Mouse (Mus musculus) kidney, postnatal 4 days (tissue): ENCODE results near the gene Olfr401.
"Not testable (repeated sequence)": the region's sequence is repeated elsewhere in the genome, so short reads cannot be mapped to it uniquely, and the experiment has no call there.

Experiments used
- DNase-seq, 2 experiments: peaks; one replicate each; pipeline ENCODE4 v3.0.0; 2021; ENCODE audit warnings: mixed read lengths in 2 of 2

Olfr401 gene

DNA sequence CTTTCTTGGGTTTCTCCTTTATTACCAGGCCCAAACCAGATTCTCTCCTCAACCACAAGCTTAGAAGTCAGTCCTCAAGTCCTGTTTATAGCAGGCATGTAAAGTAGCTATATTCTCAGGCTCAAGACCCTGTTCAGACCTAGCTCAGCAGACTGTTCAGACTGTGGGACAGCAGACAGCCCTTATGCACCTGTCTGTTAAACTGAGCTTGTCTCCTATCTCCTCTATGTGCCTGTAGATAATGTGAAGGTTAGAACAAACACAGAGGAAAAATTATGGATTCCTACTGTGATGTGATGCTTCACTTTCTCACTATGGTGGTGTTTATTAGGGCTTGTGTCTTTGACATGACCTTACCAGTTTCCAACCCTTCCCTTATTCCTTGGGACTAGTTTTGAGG is at the start of gene Olfr401:
Olfr401 (plus strand) TSS at position 301 of the 400 bp plus-strand sequence.
- DNase-seq: no peak

DNA sequence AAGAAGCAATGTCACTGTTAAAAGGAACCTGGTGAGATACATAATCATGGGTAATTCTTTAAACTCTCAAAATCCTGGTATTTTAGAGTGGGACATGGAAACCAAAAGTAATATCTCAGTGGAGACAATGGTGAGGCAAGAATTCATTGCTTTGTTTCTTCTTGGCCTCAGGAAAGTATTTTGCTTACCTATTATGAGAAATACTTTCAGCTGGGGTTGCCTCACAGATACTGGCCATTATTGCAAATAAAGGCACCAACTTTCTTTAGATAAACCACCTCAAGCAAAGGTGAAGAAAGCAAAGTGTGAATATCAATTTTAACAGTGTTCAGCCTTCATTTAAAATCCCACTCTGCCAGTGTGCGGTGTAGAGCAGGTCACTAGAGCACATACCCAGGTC is 43.9 kb upstream of the Olfr401 start, which contains the start of gene Zfp616:
Zfp616 (plus strand) TSS at position 301 of the 400 bp plus-strand sequence.
- DNase-seq: no peak

DNA sequence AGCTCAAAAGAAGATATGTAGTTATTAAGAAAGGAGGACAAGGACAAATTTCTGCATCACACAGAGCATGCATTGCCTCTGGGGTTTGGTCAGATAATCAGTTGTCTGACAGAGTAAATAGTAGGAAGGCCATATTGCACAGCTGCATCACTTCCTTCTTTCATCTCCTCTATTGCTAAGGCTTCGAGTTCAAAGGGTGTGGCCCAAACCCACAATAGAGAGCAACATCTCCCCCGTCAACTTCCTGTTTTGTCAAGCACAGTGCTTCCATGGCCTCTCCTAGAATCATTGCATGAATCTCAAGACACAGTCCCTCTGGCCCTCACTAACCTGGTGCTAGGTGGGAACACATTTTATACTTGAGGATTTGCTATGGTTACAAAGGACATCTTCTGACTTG is 12.8 kb upstream of the Olfr401 start:
- DNase-seq: no peak

DNA sequence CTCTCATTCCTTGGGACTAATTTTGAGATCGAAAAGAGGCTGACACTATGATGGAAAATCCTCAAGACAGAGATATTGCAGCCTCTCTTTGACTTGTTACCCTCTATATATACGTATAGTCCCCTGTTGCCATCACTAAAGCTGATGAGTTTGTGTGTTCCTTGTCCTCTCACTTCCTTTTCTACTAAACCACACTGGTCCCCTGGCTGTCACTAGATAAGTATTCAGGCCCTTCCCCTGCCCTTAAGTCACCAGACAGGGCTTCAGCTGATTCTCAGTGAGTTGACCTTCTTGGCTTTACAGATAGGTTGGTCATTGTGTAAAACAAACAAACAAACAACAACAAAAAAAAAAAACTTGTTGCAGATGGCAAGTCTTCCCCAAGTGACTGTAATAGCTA is 12.0 kb upstream of the Olfr401 start:
- DNase-seq: no peak

DNA sequence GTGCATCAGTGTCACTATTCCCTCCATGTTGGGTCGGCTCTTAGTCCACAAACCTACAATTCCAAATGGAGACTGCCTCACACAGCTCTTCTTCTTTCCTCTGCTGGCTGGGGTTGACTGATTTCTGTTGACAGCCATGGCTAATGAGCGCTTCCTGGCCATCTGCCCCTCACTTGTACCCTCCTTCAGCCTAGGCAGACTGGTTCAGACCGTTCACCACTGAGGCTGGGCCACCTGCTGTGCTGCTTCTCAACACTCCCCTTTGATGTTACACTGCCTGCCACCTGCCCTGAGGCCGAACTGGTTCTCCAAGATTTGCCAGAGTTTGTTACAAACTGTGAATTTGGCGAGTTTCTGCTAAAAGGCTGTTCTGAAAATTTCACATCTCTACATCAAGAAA is 8.4 kb upstream of the Olfr401 start:
- DNase-seq: no peak

DNA sequence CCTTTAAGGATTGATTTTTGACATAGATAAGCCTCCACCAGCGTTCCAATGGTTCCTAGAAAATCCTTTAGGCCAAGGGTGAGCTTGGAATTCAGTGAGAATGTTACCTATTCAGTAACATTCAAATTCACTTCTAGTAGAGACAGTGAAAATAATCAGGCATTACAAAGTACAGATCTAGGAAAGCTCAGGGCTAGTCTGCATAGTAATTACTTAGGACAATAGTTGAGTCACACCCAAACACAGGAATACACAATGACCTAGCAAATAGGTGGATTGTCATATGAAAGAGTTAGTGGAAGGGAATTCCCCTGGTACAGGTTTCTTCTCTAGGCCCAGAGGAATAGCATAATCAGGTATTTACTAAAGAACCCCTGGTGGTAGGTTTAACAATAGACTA is 26.5 kb downstream of the Olfr401 start:
- DNase-seq: not testable (repeated sequence)

DNA sequence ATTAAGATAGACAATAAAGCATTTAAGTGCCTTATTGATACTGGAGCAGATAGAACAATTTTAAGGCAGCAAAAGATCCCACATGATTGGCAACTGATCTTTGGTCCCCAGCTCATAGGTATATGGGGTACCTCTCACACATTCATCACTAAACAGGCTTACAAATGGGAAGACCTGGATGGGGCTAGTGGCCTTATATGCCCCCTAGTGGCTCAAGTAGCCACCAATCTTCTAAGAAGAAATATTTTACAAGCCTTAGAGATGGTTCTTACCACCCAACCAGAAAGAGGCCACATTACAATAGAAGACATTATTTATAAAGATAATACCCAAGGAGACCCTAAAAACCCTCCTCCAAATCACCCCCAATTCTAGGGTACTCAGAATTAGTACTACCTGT is 32.4 kb downstream of the Olfr401 start:
- no peak for DNase-seq

DNA sequence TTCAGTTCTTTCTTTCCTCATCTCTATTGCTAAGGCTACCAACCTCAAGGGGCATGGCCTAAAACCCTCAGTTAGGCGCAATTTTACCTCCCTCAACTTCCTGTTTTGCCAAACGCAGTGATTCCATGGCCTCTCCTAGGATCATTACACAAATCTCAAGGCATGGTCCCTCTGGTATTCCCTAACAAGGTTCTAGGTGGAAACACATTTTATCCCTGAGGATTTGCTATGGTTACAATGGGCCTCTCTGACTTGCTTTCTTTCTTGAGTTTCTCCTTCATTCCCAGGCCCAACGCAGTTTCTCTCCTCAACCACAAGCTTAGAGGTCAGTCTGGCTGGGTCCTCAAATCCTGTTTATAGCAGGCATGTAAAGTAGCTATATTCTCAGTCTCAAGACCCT is 39.7 kb downstream of the Olfr401 start, which contains the start of gene Olfr402:
Olfr402 (plus strand) TSS at position 301 of the 400 bp plus-strand sequence.
- no peak for DNase-seq

DNA sequence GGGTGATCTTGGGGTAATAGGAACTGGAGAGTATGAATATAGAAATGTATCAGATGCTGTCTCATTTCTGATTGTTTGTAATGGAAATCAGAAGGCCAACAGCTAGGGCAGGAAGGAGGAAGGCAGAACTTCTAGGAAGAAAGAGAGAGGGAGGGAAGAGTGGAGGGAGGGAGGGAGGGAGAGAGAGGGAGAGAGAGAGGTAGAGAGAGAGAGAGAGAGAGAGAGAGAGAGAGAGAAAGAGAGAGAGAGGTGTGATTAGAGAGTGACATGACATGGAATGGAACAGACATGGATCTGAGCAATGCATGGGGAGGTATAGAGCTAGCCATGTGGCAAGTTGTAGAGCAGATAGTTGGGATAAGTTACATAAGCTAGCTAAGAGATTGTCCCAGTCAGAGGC is 55.3 kb downstream of the Olfr401 start:
- DNase-seq: no peak
